Mouse (Mus musculus) heart, embryonic 12.5 days (tissue): Measurements from ENCODE around the gene Mipep. TPM values are rescaled to one million over a fixed set of nuclear protein-coding genes. Genes with fewer than 3 reads are reported as not detected.
A peak's percentile ranks its signal among the peaks of the same experiment; 100 is the strongest.

Experiments used
- ATAC-seq: fragments of 200-750 bp; cut with Nextera tagmentation; 2 replicates; pipeline ENCODE4 v1.8.0; 2017; ENCODE audit warnings: moderate TSS enrichment, moderate library complexity; ENCODE audit not compliant: insufficient number of reproducible peaks, low FRiP score
- H3K27ac ChIP-seq: fragments of 300-500 bp; sonication (generic); 2 replicates; pipeline ENCODE4 v1.5.1; 2016; ENCODE audit warnings: mild to moderate bottlenecking, moderate library complexity; ENCODE audit not compliant: poor library complexity, severe bottlenecking
- H3K27me3 ChIP-seq: fragments of 300-500 bp; sonication (generic); replicated peaks from 2 replicates; pipeline ENCODE4 v1.6.1; 2016; ENCODE audit warnings: mild to moderate bottlenecking, moderate library complexity
- H3K36me3 ChIP-seq: fragments of 300-500 bp; sonication (generic); 2 replicates; pipeline ENCODE4 v1.6.1; 2016; ENCODE audit warnings: mild to moderate bottlenecking, moderate library complexity
- H3K4me1 ChIP-seq: fragments of 300-500 bp; sonication (generic); replicated peaks from 2 replicates; pipeline ENCODE4 v1.6.1; 2016; ENCODE audit warnings: mild to moderate bottlenecking
- H3K4me2 ChIP-seq: fragments of 300-500 bp; sonication (generic); 2 replicates; pipeline ENCODE4 v1.6.1; 2016; ENCODE audit warnings: mild to moderate bottlenecking, moderate library complexity
- H3K4me3 ChIP-seq: fragments of 300-500 bp; sonication (generic); 2 replicates; pipeline ENCODE4 v1.5.1; 2016; ENCODE audit warnings: mild to moderate bottlenecking
- H3K9ac ChIP-seq: fragments of 300-500 bp; sonication (generic); 2 replicates; pipeline ENCODE4 v1.6.1; 2016; ENCODE audit warnings: mild to moderate bottlenecking, moderate library complexity
- H3K9me3 ChIP-seq: fragments of 300-500 bp; sonication (generic); replicated peaks from 2 replicates; pipeline ENCODE4 v1.6.1; 2016; ENCODE audit warnings: mild to moderate bottlenecking, moderate library complexity
- WGBS: fragments of 180-500 bp; shearing (Covaris S2); methylation state at CpG from one replicate; pipeline ENCODE4 v1.1.7; 2016; 5-methylcytosine and 5-hydroxymethylcytosine counted together
- polyA plus RNA-seq: library from polyadenylated mRNA; unstranded; fragments of >200 nt; fragmentation: Nextera tagmentation; extraction: Ambion mirVana; gene quantifications from 2 replicates; pipeline ENCODE4 v1.2.1, GENCODE M21; 2016

The Mipep gene
- polyA plus RNA-seq, 1 experiment from 2014 or later = 31.4 TPM

GRCm38 (mm10) chr14:60741490-60741981, 42.8 kb upstream of the Mipep start:
- ATAC-seq = peak; percentile 39; the same call in 1 of the 2 replicates
- peak overlapping the region; percentile 41; the same call in 1 of the 2 replicates for H3K9ac ChIP-seq
- peak overlapping the region; percentile 22 for H3K4me2 ChIP-seq
- H3K27ac ChIP-seq = peak overlapping the region; percentile 95
- H3K9me3 ChIP-seq = no peaks in the 10 kb centered on the region
- H3K36me3 ChIP-seq = peaks cover 12% of the 10 kb centered on the region
- H3K27me3 ChIP-seq = no peaks in the 10 kb centered on the region
- H3K4me1 ChIP-seq = peaks cover 88% of the 10 kb centered on the region
- WGBS = 26% methylated on average over 6 of the region's 6 CpGs
- H3K4me3 ChIP-seq = no peak overlapping the region

DNA sequence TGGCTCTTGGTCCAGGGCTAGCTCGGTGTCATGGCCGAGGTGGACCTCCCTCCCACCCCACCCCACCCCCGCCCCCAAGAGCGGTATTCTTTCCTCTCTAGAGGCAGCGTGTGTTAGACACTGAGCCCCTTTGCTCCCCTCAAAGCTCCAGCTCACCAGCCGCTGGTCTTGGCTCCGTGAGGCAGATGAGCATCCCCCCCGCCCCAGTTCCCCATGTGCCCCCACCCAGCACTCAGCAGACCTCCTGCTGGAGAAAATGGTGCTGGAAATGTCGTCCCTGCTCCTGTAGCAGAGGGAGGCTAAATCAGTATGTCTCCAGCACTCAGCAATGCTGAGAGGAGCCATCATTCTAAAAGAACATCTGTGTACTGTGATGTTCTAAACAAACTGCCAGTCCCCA, 40.7 kb upstream of the Mipep start:
- Histone ChIP-seq H3K27ac (no peak overlapping the region; the same call in 1 of the 2 replicates), H3K9ac (no peak overlapping the region), H3K4me1 (peaks cover 67% of the 10 kb centered on the region), H3K4me3 (no peak overlapping the region), H3K27me3 (no peaks in the 10 kb centered on the region), H3K36me3 (peaks cover 32% of the 10 kb centered on the region), H3K4me2 (no peak overlapping the region), H3K9me3 (no peaks in the 10 kb centered on the region)
- no peak for ATAC-seq
- WGBS = 73% methylated on average over 9 of the region's 9 CpGs

DNA sequence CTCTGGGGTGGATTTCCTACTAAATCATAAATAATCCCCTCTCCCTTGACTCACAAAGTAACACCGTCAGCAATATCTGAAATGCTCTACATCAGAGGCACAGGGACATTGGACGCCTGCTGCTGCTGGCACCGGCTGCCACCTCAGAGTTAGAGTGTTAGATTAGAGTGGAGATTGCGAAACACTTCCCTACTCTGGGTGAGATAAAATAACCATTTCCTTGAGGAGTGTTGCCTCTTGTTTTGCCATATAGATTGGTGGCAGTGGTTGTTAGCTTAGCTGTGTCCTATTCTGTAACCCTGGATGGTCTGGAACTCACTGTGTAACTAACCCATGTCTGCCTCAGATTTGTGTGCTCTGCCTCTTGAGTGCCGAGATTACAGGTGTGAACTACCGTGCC, 39.2 kb upstream of the Mipep start:
- 0 out of 2 replicates have a peak overlapping the region, but pooled peaks have one; percentile 4 for H3K27ac ChIP-seq
- no peaks in the 10 kb centered on the region for H3K27me3 ChIP-seq
- no peaks in the 10 kb centered on the region for H3K9me3 ChIP-seq
- peaks cover 46% of the 10 kb centered on the region for H3K36me3 ChIP-seq
- 53% methylated on average over 6 of the region's 6 CpGs for WGBS
- no peak for ATAC-seq
- no peak overlapping the region for H3K4me3 ChIP-seq
- no peak overlapping the region for H3K4me2 ChIP-seq
- peaks cover 64% of the 10 kb centered on the region for H3K4me1 ChIP-seq
- no peak overlapping the region for H3K9ac ChIP-seq

DNA sequence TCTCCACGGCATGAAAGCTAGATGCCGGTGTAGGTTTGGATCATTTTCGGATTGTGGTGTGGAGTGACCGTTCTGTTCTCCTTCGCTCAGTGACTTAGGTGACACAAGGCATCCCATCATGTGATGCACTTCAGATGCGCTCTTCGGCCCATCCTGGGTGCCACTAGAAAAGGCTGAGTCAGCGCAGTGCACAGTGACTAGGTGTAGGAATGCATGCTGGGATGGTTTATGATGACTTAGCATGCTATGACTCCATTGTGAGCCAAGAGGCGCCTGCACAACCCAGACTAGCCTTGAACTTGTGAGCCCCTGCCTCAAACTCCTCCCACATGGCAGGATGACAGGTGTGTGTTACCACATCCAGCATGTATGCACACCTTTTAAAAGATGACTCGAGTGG, 38.2 kb upstream of the Mipep start:
- WGBS = 94% methylated on average over 10 of the region's 10 CpGs
- H3K9ac ChIP-seq = no peak overlapping the region
- peaks cover 55% of the 10 kb centered on the region for H3K36me3 ChIP-seq
- H3K4me2 ChIP-seq = no peak overlapping the region
- peaks cover 57% of the 10 kb centered on the region for H3K4me1 ChIP-seq
- H3K27ac ChIP-seq = no peak overlapping the region
- ATAC-seq = no peak
- no peaks in the 10 kb centered on the region for H3K27me3 ChIP-seq
- no peak overlapping the region for H3K4me3 ChIP-seq
- no peaks in the 10 kb centered on the region for H3K9me3 ChIP-seq

DNA sequence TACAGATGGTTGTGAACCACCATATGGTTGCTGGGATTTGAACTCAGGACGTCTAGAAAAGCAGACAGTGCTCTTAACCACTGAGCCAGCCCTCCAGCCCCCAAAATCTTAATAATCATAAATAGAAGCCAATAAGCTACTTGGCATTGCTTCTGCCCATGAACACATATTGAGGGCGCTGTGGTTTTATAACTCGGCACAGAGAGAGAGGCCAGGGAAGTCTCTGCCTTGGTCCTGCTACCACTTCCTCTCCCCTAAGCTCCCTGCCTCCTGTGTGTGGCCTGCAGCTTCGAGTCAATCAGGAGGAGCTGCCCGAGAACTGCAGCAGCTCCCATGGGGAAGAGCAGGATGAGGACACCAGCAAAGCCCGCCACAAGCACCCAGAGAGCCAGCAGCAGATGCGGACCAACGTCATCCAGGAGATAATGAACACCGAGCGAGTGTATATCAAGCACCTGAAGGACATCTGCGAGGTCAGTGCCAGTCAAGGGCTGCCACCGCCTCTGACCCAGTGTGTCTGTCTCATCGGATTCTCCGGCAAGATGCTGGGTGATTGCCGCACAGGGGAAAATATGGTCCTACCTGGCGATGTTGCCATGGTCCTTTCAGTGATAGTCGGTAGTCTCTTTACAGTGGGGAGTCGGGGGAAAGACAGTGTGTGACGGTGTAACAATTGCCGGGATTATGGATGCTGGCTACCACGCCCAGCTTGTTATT, 37.1 kb upstream of the Mipep start:
- Histone ChIP-seq H3K4me1 (peaks cover 45% of the 10 kb centered on the region), H3K36me3 (peaks cover 66% of the 10 kb centered on the region), H3K4me2 (no peak overlapping the region), H3K9ac (no peak overlapping the region), H3K27me3 (no peaks in the 10 kb centered on the region), H3K4me3 (no peak overlapping the region), H3K9me3 (no peaks in the 10 kb centered on the region), H3K27ac (no peak overlapping the region)
- no peak for ATAC-seq
- WGBS = 83% methylated on average over 21 of the region's 21 CpGs

- peak overlapping the region; percentile 68 for H3K27ac ChIP-seq
- no peaks in the 10 kb centered on the region for H3K27me3 ChIP-seq
- H3K9me3 ChIP-seq = no peaks in the 10 kb centered on the region
- 57% methylated on average over 12 of the region's 12 CpGs for WGBS
- H3K4me2 ChIP-seq = no peak overlapping the region
- ATAC-seq = no peak
- peaks cover 88% of the 10 kb centered on the region for H3K36me3 ChIP-seq
- H3K4me3 ChIP-seq = no peak overlapping the region
- H3K9ac ChIP-seq = no peak overlapping the region
- peaks cover 22% of the 10 kb centered on the region for H3K4me1 ChIP-seq
Observed at GRCm38 (mm10) chr14:60749880-60750279, 34.5 kb upstream of the Mipep start.

DNA sequence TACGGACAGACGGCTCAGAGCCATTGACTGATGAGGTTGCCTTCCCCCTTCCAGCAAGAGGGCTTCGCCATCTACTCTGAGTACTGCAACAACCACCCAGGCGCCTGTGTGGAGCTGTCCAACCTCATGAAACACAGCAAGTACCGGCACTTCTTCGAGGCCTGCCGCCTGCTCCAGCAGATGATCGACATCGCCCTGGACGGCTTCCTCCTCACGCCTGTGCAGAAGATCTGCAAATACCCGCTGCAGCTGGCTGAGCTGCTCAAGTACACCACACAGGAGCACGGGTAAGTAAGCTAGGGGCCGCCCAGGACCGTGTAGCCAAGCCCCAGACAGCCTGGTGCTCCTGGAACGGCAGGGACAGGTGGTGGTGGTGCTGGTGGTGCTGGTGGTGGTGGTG, 32.8 kb upstream of the Mipep start:
- no peaks in the 10 kb centered on the region for H3K9me3 ChIP-seq
- H3K4me2 ChIP-seq = no peak overlapping the region
- WGBS = 89% methylated on average over 16 of the region's 16 CpGs
- H3K4me1 ChIP-seq = 0 out of 2 replicates have a peak, but pooled peaks cover 14% of the 10 kb centered on the region
- no peak overlapping the region for H3K4me3 ChIP-seq
- peaks cover 92% of the 10 kb centered on the region for H3K36me3 ChIP-seq
- no peak overlapping the region for H3K27ac ChIP-seq
- H3K27me3 ChIP-seq = no peaks in the 10 kb centered on the region
- no peak overlapping the region for H3K9ac ChIP-seq
- ATAC-seq = no peak

GRCm38 (mm10) chr14:60752892-60753800, 31.2 kb upstream of the Mipep start:
- H3K36me3 ChIP-seq = peaks cover 92% of the 10 kb centered on the region

GRCm38 (mm10) chr14:60753801-60754126, 30.6 kb upstream of the Mipep start:
- H3K36me3 ChIP-seq = peaks cover 95% of the 10 kb centered on the region
- no peak overlapping the region for H3K9ac ChIP-seq
- 94% methylated on average over 10 of the region's 10 CpGs for WGBS
- H3K4me1 ChIP-seq = 0 out of 2 replicates have a peak, but pooled peaks cover 14% of the 10 kb centered on the region
- ATAC-seq = no peak
- H3K27me3 ChIP-seq = no peaks in the 10 kb centered on the region
- H3K27ac ChIP-seq = no peak overlapping the region
- H3K4me2 ChIP-seq = no peak overlapping the region
- H3K4me3 ChIP-seq = no peak overlapping the region
- H3K9me3 ChIP-seq = no peaks in the 10 kb centered on the region

More at GRCm38 (mm10) chr14:60752892-60753800, 31.2 kb upstream of the Mipep start:
- WGBS = 86% methylated on average over 14 of the region's 14 CpGs
- Histone ChIP-seq H3K4me3 (no peak overlapping the region), H3K9ac (no peak overlapping the region), H3K27me3 (no peaks in the 10 kb centered on the region), H3K27ac (0 out of 2 replicates have a peak overlapping the region, but pooled peaks have one; percentile 4), H3K4me2 (no peak overlapping the region), H3K4me1 (0 out of 2 replicates have a peak, but pooled peaks cover 14% of the 10 kb centered on the region), H3K9me3 (no peaks in the 10 kb centered on the region)
- no peak for ATAC-seq

GRCm38 (mm10) chr14:60754656-60755055, 29.7 kb upstream of the Mipep start:
- H3K4me2 ChIP-seq = no peak overlapping the region
- H3K9ac ChIP-seq = no peak overlapping the region
- WGBS = 95% methylated on average over 5 of the region's 5 CpGs
- peaks cover 95% of the 10 kb centered on the region for H3K36me3 ChIP-seq
- no peak overlapping the region for H3K4me3 ChIP-seq
- no peak for ATAC-seq
- H3K9me3 ChIP-seq = no peaks in the 10 kb centered on the region
- 0 out of 2 replicates have a peak, but pooled peaks cover 8% of the 10 kb centered on the region for H3K4me1 ChIP-seq
- H3K27ac ChIP-seq = no peak overlapping the region
- H3K27me3 ChIP-seq = no peaks in the 10 kb centered on the region

GRCm38 (mm10) chr14:60756271-60756670, 28.1 kb upstream of the Mipep start:
- no peaks in the 10 kb centered on the region for H3K9me3 ChIP-seq
- H3K27me3 ChIP-seq = no peaks in the 10 kb centered on the region
- WGBS = 90% methylated on average over 15 of the region's 15 CpGs
- H3K4me3 ChIP-seq = no peak overlapping the region
- H3K36me3 ChIP-seq = peaks cover 95% of the 10 kb centered on the region
- no peaks in the 10 kb centered on the region for H3K4me1 ChIP-seq
- H3K9ac ChIP-seq = no peak overlapping the region
- no peak for ATAC-seq
- H3K27ac ChIP-seq = no peak overlapping the region
- no peak overlapping the region for H3K4me2 ChIP-seq
